Mouse (Mus musculus): Measurements from ENCODE around the gene Sppl2b. TPM values are rescaled to one million over a fixed set of nuclear protein-coding genes. Genes with fewer than 3 reads are reported as not detected.

Gene Sppl2b
- polyA plus RNA-seq, 1 experiment from 2014 or later = 34.3 TPM

DNA sequence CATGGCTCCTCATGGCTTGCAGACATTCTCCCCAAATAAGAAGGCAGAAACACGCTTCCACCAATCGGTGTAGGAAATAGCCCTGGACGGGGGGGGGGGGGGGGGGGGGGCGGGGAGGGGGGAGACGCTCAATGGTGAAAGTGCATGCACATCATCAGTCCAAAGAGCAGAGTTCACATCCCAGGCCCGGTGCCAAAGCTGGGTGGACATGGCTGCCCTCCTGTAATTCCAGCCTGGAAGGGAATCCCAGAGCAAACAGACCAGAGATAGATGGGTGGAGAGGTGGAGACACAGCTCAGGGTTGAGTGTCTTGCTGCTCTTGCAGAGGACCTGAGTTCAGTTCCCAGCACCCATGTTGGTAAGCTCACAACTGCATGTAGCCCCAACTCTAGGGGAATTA, 15.9 kb downstream of the Sppl2b start:
- no peak for ATAC-seq (replicated peaks; ENCODE audit: low FRiP score, low read depth)
- DNase-seq (ENCODE audit: low spot score) = no peak
- H3K9ac ChIP-seq (ENCODE audit: low read depth, low read length) = no peak overlapping the region
- TF ChIP-seq CTCF (IDR thresholded peaks at IDR 0.05; ENCODE audit: low read depth) = no peak
- no peak overlapping the region for H3K4me2 ChIP-seq (ENCODE audit: low read length)
- H3K9me3 ChIP-seq (replicated peaks; ENCODE audit: low read length) = no peaks in the 10 kb centered on the region
- 65% methylated on average over 4 of the region's 6 CpGs for WGBS
- H3K4me1 ChIP-seq (replicated peaks; ENCODE audit: insufficient read depth, low read length) = no peaks in the 10 kb centered on the region
- H3K36me3 ChIP-seq (ENCODE audit: insufficient read depth, low read length) = peaks cover 20% of the 10 kb centered on the region
- H3K27ac ChIP-seq = no peak overlapping the region
- H3K27me3 ChIP-seq (ENCODE audit: insufficient read depth, low read length) = no peaks in the 10 kb centered on the region
- no peak overlapping the region for H3K4me3 ChIP-seq (replicated peaks; ENCODE audit: low read depth, low read length)

DNA sequence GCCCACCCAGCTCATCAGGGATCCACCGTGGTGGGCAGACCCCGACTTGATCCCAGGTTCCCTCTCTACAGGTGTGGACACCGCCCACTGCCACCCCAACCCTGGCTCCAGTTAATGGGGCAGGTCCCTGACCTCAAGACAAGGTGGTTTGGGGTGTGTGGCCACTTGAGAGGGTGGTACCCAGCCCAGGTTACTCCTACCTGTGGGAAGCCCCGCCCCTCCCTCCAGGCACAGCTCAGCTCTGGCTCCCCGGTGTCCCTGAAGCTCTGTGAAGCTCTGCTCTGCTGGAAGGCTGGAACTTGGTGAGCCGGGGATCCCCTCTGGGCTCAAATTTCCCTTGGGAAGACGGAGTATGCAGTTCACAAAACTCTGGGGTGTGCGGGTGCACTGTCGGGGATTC, 16.5 kb downstream of the Sppl2b start, which contains the start of gene Tmprss9:
Tmprss9 (plus strand) TSS at position 268 of the 400 bp plus-strand sequence.
- ATAC-seq (replicated peaks; ENCODE audit: low FRiP score, low read depth) (no peak), DNase-seq (ENCODE audit: low spot score) (no peak)
- Histone ChIP-seq H3K4me3 (replicated peaks; ENCODE audit: low read depth, low read length) (no peak within 1 kb of the TSS), H3K36me3 (ENCODE audit: insufficient read depth, low read length) (peaks cover 15% of the 10 kb centered on the region), H3K9ac (ENCODE audit: low read depth, low read length) (no peak within 1 kb of the TSS), H3K4me2 (ENCODE audit: low read length) (no peak within 1 kb of the TSS), H3K4me1 (replicated peaks; ENCODE audit: insufficient read depth, low read length) (no peaks in the 10 kb centered on the region), H3K9me3 (replicated peaks; ENCODE audit: low read length) (no peaks in the 10 kb centered on the region), H3K27me3 (ENCODE audit: insufficient read depth, low read length) (no peaks in the 10 kb centered on the region), H3K27ac (no peak within 1 kb of the TSS)
- TF ChIP-seq CTCF (IDR thresholded peaks at IDR 0.05; ENCODE audit: low read depth) = no peak
- WGBS = 24% methylated on average over 9 of the region's 9 CpGs

DNA sequence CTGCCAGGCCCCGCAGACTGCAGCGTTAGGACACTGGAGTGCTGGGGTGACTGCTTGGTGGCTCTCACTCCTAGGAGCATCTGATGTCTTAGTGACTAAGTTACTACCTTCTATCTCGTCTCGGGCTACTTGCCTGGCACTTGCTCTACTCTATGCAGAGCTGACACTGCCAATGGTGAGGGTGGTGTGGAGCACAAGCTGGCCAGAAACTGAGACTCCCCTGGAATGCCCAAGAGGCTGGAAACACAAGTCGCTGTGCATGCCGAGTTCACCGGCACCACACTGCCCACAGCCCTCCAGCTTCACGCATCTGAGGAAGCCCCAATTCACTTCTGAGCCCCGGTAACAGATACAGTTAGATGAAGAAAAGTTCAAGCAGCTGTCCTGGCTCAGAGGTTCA, 19.0 kb downstream of the Sppl2b start:
- Histone ChIP-seq H3K4me1 (replicated peaks; ENCODE audit: insufficient read depth, low read length) (no peaks in the 10 kb centered on the region), H3K27ac (no peak overlapping the region), H3K9ac (ENCODE audit: low read depth, low read length) (no peak overlapping the region), H3K27me3 (ENCODE audit: insufficient read depth, low read length) (no peaks in the 10 kb centered on the region), H3K4me3 (replicated peaks; ENCODE audit: low read depth, low read length) (no peak overlapping the region), H3K36me3 (ENCODE audit: insufficient read depth, low read length) (no peaks in the 10 kb centered on the region), H3K9me3 (replicated peaks; ENCODE audit: low read length) (no peaks in the 10 kb centered on the region), H3K4me2 (ENCODE audit: low read length) (no peak overlapping the region)
- WGBS = 80% methylated on average over 9 of the region's 9 CpGs
- ATAC-seq (replicated peaks; ENCODE audit: low FRiP score, low read depth) = no peak
- no peak for TF ChIP-seq CTCF (IDR thresholded peaks at IDR 0.05; ENCODE audit: low read depth)
- no peak for DNase-seq (ENCODE audit: low spot score)

DNA sequence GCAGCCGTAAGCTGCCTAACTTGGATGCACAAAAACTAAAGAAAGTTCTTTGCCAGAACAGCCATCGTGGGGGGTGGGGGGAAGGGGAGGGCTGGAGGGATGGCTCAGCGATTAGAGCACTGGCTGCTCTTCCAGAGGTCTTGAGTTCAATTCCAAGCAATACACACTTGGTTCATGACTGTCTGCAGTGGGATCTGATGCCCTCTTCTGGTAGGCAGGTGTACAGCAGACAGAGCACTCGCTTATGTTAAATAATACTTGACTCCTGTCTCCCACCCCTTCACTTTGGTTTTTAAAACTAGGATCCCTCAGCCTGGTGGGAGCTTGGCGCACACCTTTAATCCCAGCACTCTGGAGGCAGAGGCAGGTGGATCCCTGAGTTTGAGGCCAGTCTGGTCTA, 21.0 kb downstream of the Sppl2b start:
- no peak overlapping the region for H3K4me2 ChIP-seq (ENCODE audit: low read length)
- H3K4me1 ChIP-seq (replicated peaks; ENCODE audit: insufficient read depth, low read length) = no peaks in the 10 kb centered on the region
- peak; percentile 84 for TF ChIP-seq CTCF (IDR thresholded peaks at IDR 0.05; ENCODE audit: low read depth)
- no peak overlapping the region for H3K4me3 ChIP-seq (replicated peaks; ENCODE audit: low read depth, low read length)
- DNase-seq (ENCODE audit: low spot score) (peak; percentile 71), ATAC-seq (replicated peaks; ENCODE audit: low FRiP score, low read depth) (no peak)
- H3K9me3 ChIP-seq (replicated peaks; ENCODE audit: low read length) = no peaks in the 10 kb centered on the region
- H3K9ac ChIP-seq (ENCODE audit: low read depth, low read length) = no peak overlapping the region
- H3K27ac ChIP-seq = no peak overlapping the region
- WGBS = 30% methylated on average over 5 of the region's 5 CpGs
- H3K36me3 ChIP-seq (ENCODE audit: insufficient read depth, low read length) = no peaks in the 10 kb centered on the region
- no peaks in the 10 kb centered on the region for H3K27me3 ChIP-seq (ENCODE audit: insufficient read depth, low read length)

DNA sequence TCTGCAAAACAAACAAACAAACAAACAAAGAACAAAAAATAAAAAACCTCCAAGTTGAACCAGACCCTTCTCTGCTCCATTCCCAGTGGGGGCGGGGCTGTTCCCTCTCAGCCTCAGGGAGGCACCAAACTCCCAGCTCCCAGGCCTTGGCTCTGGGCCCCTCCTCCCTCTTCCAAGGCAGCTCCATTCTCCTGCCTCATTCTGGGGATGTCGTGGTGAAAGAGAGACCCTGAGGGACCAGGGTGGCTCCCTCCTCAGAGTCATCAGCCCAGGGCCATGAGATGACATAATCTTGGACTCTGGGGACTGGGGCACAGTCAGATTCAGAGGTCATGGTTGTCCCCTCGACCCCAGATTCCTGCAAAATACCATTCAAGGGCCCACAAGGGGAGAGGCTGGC, 21.5 kb downstream of the Sppl2b start:
- 22% methylated on average over 3 of the region's 3 CpGs for WGBS
- no peaks in the 10 kb centered on the region for H3K9me3 ChIP-seq (replicated peaks; ENCODE audit: low read length)
- H3K27me3 ChIP-seq (ENCODE audit: insufficient read depth, low read length) = no peaks in the 10 kb centered on the region
- H3K4me1 ChIP-seq (replicated peaks; ENCODE audit: insufficient read depth, low read length) = no peaks in the 10 kb centered on the region
- no peak overlapping the region for H3K4me3 ChIP-seq (replicated peaks; ENCODE audit: low read depth, low read length)
- DNase-seq (ENCODE audit: low spot score) = no peak
- no peak for ATAC-seq (replicated peaks; ENCODE audit: low FRiP score, low read depth)
- H3K9ac ChIP-seq (ENCODE audit: low read depth, low read length) = no peak overlapping the region
- no peak overlapping the region for H3K4me2 ChIP-seq (ENCODE audit: low read length)
- no peak for TF ChIP-seq CTCF (IDR thresholded peaks at IDR 0.05; ENCODE audit: low read depth)
- H3K27ac ChIP-seq = no peak overlapping the region
- H3K36me3 ChIP-seq (ENCODE audit: insufficient read depth, low read length) = no peaks in the 10 kb centered on the region

DNA sequence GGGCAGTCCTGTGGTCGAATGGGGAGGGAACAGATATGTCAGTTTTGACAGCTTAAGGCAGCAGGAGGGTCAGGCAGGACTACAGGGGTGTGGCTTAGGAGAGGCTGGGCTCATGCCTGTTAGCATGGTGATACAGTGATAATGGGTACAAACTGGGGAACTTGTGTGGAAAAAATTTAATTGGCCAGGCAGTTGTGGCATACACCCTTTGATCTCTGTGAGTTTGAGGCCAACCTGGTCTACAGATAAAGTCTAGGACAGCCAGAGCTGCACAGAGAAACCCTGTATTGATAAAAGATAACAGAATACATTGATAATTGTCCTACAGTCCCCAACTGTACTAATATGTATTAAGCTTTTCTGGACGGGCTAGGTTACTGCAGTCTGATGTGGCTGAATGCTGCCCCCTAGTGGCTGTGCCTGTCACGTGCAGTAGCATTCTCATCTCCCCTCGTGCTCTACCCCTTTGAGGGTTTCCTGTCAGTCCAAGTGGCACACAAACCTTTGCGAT, 25.1 kb downstream of the Sppl2b start:
- H3K4me1 ChIP-seq (replicated peaks; ENCODE audit: insufficient read depth, low read length) = no peaks in the 10 kb centered on the region
- no peak overlapping the region for H3K4me3 ChIP-seq (replicated peaks; ENCODE audit: low read depth, low read length)
- TF ChIP-seq CTCF (IDR thresholded peaks at IDR 0.05; ENCODE audit: low read depth) = peak; percentile 89
- no peaks in the 10 kb centered on the region for H3K36me3 ChIP-seq (ENCODE audit: insufficient read depth, low read length)
- no peaks in the 10 kb centered on the region for H3K9me3 ChIP-seq (replicated peaks; ENCODE audit: low read length)
- 20% methylated on average over 5 of the region's 5 CpGs for WGBS
- H3K27me3 ChIP-seq (ENCODE audit: insufficient read depth, low read length) = no peaks in the 10 kb centered on the region
- H3K9ac ChIP-seq (ENCODE audit: low read depth, low read length) = no peak overlapping the region
- DNase-seq (ENCODE audit: low spot score) = peak; percentile 78
- no peak overlapping the region for H3K27ac ChIP-seq
- no peak overlapping the region for H3K4me2 ChIP-seq (ENCODE audit: low read length)
- ATAC-seq (replicated peaks; ENCODE audit: low FRiP score, low read depth) = no peak

DNA sequence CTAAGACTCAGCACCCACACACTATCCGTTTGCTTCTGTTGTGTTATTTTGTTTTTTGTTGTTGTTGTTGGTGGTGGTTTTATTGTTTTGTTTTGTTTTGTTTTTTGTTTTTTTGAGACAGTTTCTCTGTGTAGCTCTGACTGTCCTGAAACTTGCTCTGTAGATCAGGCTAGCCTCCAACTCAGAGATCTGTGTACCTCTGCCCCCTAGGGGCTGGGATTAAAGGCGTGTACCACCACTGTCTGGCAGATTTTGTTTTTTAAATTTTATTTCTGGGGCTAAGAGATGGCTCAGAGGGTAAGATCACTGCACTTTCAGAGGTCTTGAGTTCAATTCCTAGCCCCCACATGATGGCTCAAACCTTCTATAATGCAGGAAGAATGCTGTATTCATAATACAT, 25.8 kb downstream of the Sppl2b start:
- ATAC-seq (replicated peaks; ENCODE audit: low FRiP score, low read depth) (no peak), DNase-seq (ENCODE audit: low spot score) (no peak)
- no peaks in the 10 kb centered on the region for H3K4me1 ChIP-seq (replicated peaks; ENCODE audit: insufficient read depth, low read length)
- H3K9ac ChIP-seq (ENCODE audit: low read depth, low read length) = no peak overlapping the region
- no peak overlapping the region for H3K4me3 ChIP-seq (replicated peaks; ENCODE audit: low read depth, low read length)
- 74% methylated on average over 2 of the region's 2 CpGs for WGBS
- H3K9me3 ChIP-seq (replicated peaks; ENCODE audit: low read length) = no peaks in the 10 kb centered on the region
- no peak overlapping the region for H3K27ac ChIP-seq
- H3K27me3 ChIP-seq (ENCODE audit: insufficient read depth, low read length) = no peaks in the 10 kb centered on the region
- no peaks in the 10 kb centered on the region for H3K36me3 ChIP-seq (ENCODE audit: insufficient read depth, low read length)
- no peak overlapping the region for H3K4me2 ChIP-seq (ENCODE audit: low read length)
- no peak for TF ChIP-seq CTCF (IDR thresholded peaks at IDR 0.05; ENCODE audit: low read depth)
